Mouse (Mus musculus): Measurements from ENCODE around the gene Cux2. TPM values are rescaled to one million over a fixed set of nuclear protein-coding genes. Genes with fewer than 3 reads are reported as not detected.

Cux2 gene
- polyA plus RNA-seq, 1 experiment from 2014 or later: 12.0 TPM

DNA sequence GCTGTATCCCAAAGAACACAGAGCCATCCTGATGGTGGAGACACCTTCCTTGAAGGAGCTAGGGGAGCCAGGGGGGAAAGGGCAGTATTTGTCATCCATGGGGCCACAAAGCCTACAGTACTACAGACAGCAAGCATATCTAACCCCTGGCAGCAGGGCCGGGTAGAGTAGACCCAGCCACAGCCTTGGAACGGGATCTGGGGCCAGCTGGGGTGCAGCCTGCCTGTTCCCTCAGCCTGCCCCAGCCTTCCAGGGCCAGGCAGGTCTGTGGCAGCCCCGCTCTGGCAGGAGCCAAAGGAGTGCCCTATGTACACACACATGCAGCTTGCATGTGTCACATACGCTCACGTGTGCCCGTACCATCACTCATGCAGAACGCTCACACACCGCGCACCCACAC lies 48.6 kb downstream of the Cux2 start:
- H3K36me3 ChIP-seq: peaks cover 2% of the 10 kb centered on the region; the same call in 1 of the 2 replicates
- peaks cover 47% of the 10 kb centered on the region for H3K4me1 ChIP-seq (replicated peaks)
- WGBS: 95% methylated on average over 9 of the region's 9 CpGs
- DNase-seq (ENCODE audit: low spot score): no peak
- peaks cover 9% of the 10 kb centered on the region for H3K9me3 ChIP-seq
- H3K4me3 ChIP-seq: no peak overlapping the region
- H3K27ac ChIP-seq: no peak overlapping the region
- H3K27me3 ChIP-seq (ENCODE audit: insufficient read depth, poor library complexity, severe bottlenecking): no peaks in the 10 kb centered on the region

DNA sequence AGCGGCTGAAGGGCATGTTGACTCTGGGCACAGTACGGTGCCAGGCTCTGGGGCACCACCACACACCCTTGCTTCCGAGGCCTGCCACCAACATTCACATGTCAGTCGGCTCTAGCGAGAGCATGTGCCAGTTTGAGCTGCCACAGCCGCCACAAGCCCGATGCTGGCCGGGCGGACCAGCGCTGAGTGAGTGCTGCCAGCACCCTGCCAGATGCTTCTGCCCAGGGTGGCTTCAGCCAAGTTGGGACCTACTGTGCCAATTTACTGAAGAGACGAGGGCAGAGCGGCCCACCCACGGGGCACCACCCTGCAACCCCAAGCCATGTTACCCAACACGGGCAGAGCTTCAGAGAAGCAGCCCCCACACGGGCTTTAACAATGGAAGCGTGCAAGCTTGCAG lies 49.5 kb downstream of the Cux2 start:
- 89% methylated on average over 16 of the region's 16 CpGs for WGBS
- peaks cover 48% of the 10 kb centered on the region for H3K4me1 ChIP-seq (replicated peaks)
- no peak for DNase-seq (ENCODE audit: low spot score)
- H3K27me3 ChIP-seq (ENCODE audit: insufficient read depth, poor library complexity, severe bottlenecking): no peaks in the 10 kb centered on the region
- H3K27ac ChIP-seq: no peak overlapping the region
- H3K9me3 ChIP-seq: peaks cover 3% of the 10 kb centered on the region; the same call in 1 of the 2 replicates
- no peak overlapping the region for H3K4me3 ChIP-seq
- no peaks in the 10 kb centered on the region for H3K36me3 ChIP-seq

DNA sequence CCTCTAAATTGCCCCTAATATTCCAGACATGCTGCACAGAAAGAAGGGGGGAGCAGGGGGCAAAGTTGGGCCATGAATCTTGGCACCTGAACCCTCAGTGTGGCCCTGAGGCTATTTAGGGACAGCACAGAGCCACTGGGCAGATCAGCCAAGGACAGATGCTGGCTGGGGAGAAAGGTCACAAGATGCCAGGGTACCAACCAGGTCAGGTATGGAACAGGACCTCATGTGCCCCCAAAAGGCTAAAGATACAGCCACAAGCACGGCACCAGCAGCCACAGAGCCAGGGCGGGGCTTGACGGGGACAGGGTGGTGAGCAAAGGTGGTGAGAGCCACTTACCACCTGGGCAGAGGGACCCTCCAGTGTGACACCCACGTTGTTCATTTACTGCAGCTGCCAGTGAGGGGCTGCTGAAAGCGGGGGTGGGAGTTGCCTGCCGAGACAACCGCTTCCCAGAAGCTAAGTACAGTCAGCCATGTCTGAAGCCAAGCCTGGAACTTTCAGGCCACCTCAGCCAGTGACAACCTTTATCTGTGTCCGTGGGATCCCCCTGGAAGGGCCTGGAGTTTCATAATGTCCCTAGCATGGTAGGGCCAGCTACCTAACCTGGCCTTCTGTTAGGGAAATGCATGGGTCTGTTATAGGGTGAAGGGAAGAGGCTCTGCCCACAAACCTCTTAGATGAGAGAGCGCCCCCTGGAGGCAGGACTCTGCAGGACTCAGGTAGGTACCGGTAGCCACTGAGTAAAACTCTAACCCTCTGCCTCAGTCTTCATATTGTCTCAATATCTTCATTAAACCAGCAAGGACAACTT lies 50.7 kb downstream of the Cux2 start:
- DNase-seq (ENCODE audit: low spot score): peak; percentile 72
- H3K4me3 ChIP-seq: no peak overlapping the region
- peaks cover 52% of the 10 kb centered on the region for H3K4me1 ChIP-seq (replicated peaks)
- 61% methylated on average over 10 of the region's 10 CpGs for WGBS
- no peak overlapping the region for H3K27ac ChIP-seq
- no peaks in the 10 kb centered on the region for H3K9me3 ChIP-seq
- no peaks in the 10 kb centered on the region for H3K27me3 ChIP-seq (ENCODE audit: insufficient read depth, poor library complexity, severe bottlenecking)
- no peaks in the 10 kb centered on the region for H3K36me3 ChIP-seq

DNA sequence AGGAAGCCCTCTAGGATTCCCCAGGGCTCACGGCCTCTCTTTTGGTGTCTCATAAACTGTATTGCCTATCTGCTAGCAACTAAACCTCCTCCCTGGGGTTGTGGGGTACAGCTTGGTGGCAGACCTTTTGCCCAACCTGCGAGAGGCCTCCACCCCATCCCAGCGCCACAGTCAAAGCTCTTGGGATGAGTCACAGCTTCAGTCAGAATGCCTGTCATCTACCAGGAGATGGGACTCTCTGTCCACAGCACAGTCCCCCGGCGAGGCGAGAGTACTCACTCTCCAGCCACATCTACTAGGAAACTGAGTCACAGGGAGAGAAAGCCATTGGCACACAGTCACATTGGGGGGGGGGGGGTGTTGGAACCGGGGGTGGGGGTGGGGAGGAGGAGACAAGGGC lies 51.6 kb downstream of the Cux2 start:
- H3K27me3 ChIP-seq (ENCODE audit: insufficient read depth, poor library complexity, severe bottlenecking): no peaks in the 10 kb centered on the region
- whole genome bisulfite sequencing: 82% methylated on average over 7 of the region's 7 CpGs
- H3K4me3 ChIP-seq: no peak overlapping the region
- no peaks in the 10 kb centered on the region for H3K9me3 ChIP-seq
- peaks cover 51% of the 10 kb centered on the region for H3K4me1 ChIP-seq (replicated peaks)
- H3K27ac ChIP-seq: no peak overlapping the region
- H3K36me3 ChIP-seq: no peaks in the 10 kb centered on the region
- DNase-seq (ENCODE audit: low spot score): no peak

DNA sequence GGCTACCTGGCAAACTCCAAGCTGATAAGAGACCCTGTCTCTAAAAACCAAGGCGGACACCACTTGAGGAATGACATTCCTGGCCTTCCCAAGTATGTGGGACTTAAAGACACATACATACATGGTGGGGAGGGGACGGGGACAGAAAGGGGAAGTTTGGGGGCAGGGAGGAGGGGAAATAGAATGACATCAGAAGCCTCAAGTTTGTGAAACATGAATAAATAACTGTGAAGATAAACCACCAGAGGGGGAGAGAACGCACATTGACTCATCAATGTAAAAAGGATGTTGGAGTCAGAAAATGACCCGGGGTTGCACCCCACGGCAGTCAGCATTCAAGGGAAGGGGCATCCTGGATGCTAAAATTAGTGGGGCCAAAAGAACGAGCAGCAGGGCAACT lies 53.2 kb downstream of the Cux2 start:
- WGBS: 75% methylated on average over 6 of the region's 6 CpGs
- Histone ChIP-seq H3K4me3 (no peak overlapping the region), H3K9me3 (no peaks in the 10 kb centered on the region), H3K27ac (no peak overlapping the region), H3K27me3 (ENCODE audit: insufficient read depth, poor library complexity, severe bottlenecking) (no peaks in the 10 kb centered on the region), H3K36me3 (no peaks in the 10 kb centered on the region), H3K4me1 (replicated peaks) (peaks cover 51% of the 10 kb centered on the region)
- DNase-seq (ENCODE audit: low spot score): no peak

DNA sequence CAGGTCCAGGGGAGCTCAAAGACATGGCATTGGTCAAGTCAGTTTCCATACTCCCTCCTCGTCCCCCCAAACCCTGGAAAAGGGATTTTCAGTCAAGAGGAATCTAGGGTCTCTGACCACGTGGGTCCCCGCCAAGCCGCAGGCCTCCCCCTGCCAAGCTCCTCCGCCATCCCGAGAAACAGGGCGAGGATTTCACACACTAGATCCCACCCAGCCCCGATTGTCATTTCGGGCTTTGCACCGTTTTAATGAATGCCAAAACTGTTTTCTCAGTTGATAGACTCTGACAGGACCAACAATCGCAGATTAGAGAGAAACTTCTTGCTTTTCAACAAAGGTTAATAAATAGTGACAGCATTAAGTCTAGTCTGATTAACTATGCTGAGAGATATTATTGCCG lies 55.1 kb downstream of the Cux2 start:
- Histone ChIP-seq H3K27me3 (ENCODE audit: insufficient read depth, poor library complexity, severe bottlenecking) (no peaks in the 10 kb centered on the region), H3K36me3 (no peaks in the 10 kb centered on the region), H3K9me3 (no peaks in the 10 kb centered on the region), H3K4me3 (no peak overlapping the region), H3K4me1 (replicated peaks) (peaks cover 63% of the 10 kb centered on the region), H3K27ac (no peak overlapping the region)
- WGBS: 83% methylated on average over 12 of the region's 12 CpGs
- no peak for DNase-seq (ENCODE audit: low spot score)

DNA sequence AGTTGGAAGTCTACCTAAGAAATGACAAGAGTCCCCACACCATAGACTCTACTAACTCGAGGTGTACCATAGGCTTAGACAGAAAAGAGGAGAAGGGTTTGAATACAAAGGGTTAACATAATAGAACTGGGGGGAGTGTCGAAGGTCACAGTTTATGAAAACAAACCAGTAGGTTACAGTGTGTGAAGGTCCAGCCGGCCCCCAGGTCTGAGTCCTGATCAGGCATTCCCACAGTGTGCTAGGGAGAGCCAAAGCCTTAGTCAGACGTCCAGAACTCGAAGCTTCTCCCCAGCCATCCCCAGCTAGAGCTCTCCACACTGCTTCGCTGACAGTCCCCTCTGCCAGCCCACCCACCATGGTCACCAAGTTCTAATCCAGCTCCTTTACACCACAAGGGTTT lies 58.0 kb downstream of the Cux2 start:
- 44% methylated on average over 6 of the region's 6 CpGs for WGBS
- H3K36me3 ChIP-seq: no peaks in the 10 kb centered on the region
- DNase-seq (ENCODE audit: low spot score): no peak
- H3K27me3 ChIP-seq (ENCODE audit: insufficient read depth, poor library complexity, severe bottlenecking): no peaks in the 10 kb centered on the region
- peak overlapping the region; percentile 72 for H3K27ac ChIP-seq
- H3K9me3 ChIP-seq: no peaks in the 10 kb centered on the region
- no peak overlapping the region for H3K4me3 ChIP-seq
- peaks cover 59% of the 10 kb centered on the region for H3K4me1 ChIP-seq (replicated peaks)

DNA sequence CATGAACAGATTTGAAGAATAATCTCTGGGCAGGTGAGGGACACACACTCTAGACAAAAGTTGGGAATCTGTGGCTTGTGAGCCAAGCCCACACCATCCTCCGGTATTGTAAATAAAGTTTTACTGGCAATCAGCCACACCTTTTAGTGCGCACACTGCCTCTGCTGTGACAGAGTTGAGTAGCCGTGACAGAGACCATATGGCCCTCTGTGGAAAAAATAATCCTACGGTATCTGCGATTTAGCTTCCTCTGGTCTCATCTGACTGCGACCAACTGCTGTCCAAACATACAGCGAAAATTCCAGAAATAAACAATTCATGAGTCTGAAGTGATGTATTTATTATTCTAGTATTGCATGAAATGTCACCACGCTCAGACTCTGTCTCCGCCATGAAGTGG lies 64.0 kb downstream of the Cux2 start:
- 90% methylated on average over 9 of the region's 9 CpGs for WGBS
- Histone ChIP-seq H3K36me3 (no peaks in the 10 kb centered on the region), H3K27me3 (ENCODE audit: insufficient read depth, poor library complexity, severe bottlenecking) (no peaks in the 10 kb centered on the region), H3K4me3 (no peak overlapping the region), H3K27ac (no peak overlapping the region), H3K9me3 (no peaks in the 10 kb centered on the region), H3K4me1 (replicated peaks) (peaks cover 40% of the 10 kb centered on the region)
- DNase-seq (ENCODE audit: low spot score): no peak

DNA sequence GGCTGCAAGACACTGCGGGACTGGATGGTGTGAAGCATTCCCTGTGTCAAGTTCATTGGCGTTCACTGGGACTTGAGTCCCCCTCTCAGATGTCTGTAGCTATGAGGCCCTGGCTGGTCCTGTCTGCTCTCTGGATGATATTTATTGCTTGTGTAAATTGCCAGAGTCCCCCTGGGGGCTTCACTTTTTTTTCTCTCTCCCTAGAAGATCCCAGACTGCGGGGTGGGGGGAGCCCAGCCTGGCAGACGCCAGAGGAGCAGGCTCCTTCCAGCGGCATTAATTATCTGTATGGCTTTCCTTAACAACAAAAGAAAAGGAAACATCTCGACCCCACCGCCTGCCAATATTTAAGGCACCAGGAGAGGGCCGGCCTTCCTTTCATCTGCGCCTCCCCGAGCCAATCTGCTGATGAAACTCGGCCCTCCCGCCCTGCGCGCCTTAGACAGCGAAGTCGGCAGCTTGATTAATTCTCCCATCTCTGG lies 68.2 kb downstream of the Cux2 start:
- Histone ChIP-seq H3K9me3 (no peaks in the 10 kb centered on the region), H3K4me1 (replicated peaks) (peaks cover 19% of the 10 kb centered on the region), H3K27me3 (ENCODE audit: insufficient read depth, poor library complexity, severe bottlenecking) (0 out of 2 replicates have a peak, but pooled peaks cover 3% of the 10 kb centered on the region), H3K27ac (peak overlapping the region; percentile 66), H3K4me3 (0 out of 2 replicates have a peak overlapping the region, but pooled peaks have one; percentile 1), H3K36me3 (no peaks in the 10 kb centered on the region)
- DNase-seq (ENCODE audit: low spot score): peak; percentile 50
- WGBS: 27% methylated on average over 16 of the region's 16 CpGs

DNA sequence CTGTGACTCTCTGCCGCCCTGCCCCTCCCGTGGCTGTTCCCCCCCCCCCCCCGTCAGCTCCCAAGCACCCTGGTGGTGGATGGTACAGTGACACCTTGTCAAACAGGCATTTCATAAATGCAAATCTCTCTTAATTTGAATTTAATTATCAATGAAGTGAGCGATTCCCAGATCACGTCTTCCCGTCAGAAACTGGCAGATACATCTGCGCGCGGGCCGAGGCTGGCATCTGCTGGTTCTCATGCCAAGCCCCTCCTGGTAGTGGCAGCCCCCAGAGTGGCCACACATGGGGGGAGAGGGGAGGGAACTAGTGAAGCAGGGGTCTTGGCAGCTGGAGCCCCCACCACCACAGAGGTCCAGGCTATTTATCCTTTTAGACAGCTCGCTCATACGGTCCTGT lies 73.6 kb downstream of the Cux2 start:
- whole genome bisulfite sequencing: 92% methylated on average over 12 of the region's 12 CpGs
- H3K9me3 ChIP-seq: 0 out of 2 replicates have a peak, but pooled peaks cover 4% of the 10 kb centered on the region
- H3K36me3 ChIP-seq: peaks cover 4% of the 10 kb centered on the region; the same call in 1 of the 2 replicates
- no peak overlapping the region for H3K27ac ChIP-seq
- no peak for DNase-seq (ENCODE audit: low spot score)
- H3K4me1 ChIP-seq (replicated peaks): peaks cover 25% of the 10 kb centered on the region
- no peak overlapping the region for H3K4me3 ChIP-seq
- H3K27me3 ChIP-seq (ENCODE audit: insufficient read depth, poor library complexity, severe bottlenecking): 0 out of 2 replicates have a peak, but pooled peaks cover 3% of the 10 kb centered on the region

DNA sequence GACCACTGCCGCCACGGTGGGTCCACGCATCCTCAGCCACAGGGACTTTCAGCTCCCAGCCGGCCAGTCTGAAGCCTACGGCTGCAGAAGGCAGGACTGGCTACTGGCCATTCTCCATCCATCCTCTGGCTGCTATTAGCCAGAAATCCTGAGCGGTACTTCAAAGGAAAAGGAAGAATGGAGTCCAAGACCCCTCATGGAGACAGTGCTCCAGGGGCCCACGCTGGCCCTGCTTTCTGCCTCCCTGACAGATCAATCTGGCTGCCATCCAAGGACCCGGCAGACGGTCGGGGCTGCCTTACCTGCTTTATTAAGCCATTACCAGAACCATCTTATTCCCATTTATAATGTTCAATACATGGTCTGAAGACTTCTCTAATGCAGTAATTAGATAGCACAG lies 76.4 kb downstream of the Cux2 start:
- WGBS: 49% methylated on average over 10 of the region's 10 CpGs

DNA sequence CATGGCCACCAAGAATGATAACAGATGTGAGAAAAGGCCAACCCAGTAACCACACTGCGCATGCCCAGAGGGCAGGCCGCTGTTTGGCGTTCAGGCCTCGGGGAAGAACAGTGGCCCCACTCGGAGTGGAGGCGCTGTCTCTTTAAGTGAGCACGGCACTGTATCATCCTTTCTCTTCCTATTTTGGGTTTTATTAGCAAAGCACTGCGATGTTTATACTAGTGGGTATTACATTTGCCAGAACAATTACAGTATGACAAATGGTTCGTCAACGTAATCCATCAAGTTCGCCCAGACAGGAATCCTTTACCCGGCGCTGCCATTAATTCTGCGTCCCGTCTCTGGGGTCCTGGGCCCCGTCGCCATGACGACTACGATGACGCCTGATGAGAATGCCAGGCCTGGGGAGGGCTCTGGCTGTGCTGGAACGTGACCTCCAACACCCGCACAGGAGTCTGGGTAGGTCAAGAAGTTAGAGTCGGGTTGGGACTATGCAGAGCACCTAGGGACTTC lies 77.2 kb downstream of the Cux2 start:
- Histone ChIP-seq H3K4me3 (peak overlapping the region; percentile 6; the same call in 1 of the 2 replicates), H3K4me1 (replicated peaks) (peaks cover 26% of the 10 kb centered on the region), H3K36me3 (peaks cover 7% of the 10 kb centered on the region; the same call in 1 of the 2 replicates), H3K27ac (peak overlapping the region; percentile 65), H3K27me3 (ENCODE audit: insufficient read depth, poor library complexity, severe bottlenecking) (no peaks in the 10 kb centered on the region), H3K9me3 (0 out of 2 replicates have a peak, but pooled peaks cover 4% of the 10 kb centered on the region)
- WGBS: 50% methylated on average over 23 of the region's 23 CpGs
- DNase-seq (ENCODE audit: low spot score): peak; percentile 70

More for the DNA sequence above, 76.4 kb downstream of the Cux2 start:
- H3K4me1 ChIP-seq (replicated peaks): peaks cover 21% of the 10 kb centered on the region
- H3K27me3 ChIP-seq (ENCODE audit: insufficient read depth, poor library complexity, severe bottlenecking): no peaks in the 10 kb centered on the region
- DNase-seq (ENCODE audit: low spot score): no peak
- 0 out of 2 replicates have a peak, but pooled peaks cover 4% of the 10 kb centered on the region for H3K9me3 ChIP-seq
- no peak overlapping the region for H3K4me3 ChIP-seq
- peak overlapping the region; percentile 65 for H3K27ac ChIP-seq
- peaks cover 7% of the 10 kb centered on the region; the same call in 1 of the 2 replicates for H3K36me3 ChIP-seq

DNA sequence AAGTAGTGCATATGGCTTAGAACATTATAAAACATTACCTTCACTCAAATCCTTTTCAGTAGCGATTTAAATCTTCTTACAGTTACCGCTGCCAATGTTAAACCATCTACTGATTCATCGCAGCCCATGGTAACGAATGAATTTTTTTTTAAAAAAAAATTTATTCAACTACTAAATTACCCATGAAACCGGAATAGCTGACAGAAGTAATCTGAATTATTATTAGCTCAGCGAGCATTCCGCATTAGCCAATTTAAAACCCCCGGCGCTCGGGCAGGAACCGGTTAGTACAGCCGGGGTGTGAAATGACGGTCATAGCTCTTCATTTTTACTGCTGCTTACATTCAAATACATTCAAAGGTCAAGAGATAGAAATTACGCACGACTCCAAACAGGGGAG lies 80.9 kb downstream of the Cux2 start:
- no peak for DNase-seq (ENCODE audit: low spot score)
- H3K36me3 ChIP-seq: peaks cover 7% of the 10 kb centered on the region; the same call in 1 of the 2 replicates
- H3K9me3 ChIP-seq: 0 out of 2 replicates have a peak, but pooled peaks cover 4% of the 10 kb centered on the region
- no peaks in the 10 kb centered on the region; the same call in 1 of the 2 replicates for H3K27me3 ChIP-seq (ENCODE audit: insufficient read depth, poor library complexity, severe bottlenecking)
- H3K4me3 ChIP-seq: no peak overlapping the region
- no peak overlapping the region for H3K27ac ChIP-seq
- peaks cover 60% of the 10 kb centered on the region for H3K4me1 ChIP-seq (replicated peaks)
- 88% methylated on average over 15 of the region's 15 CpGs for WGBS
